Mouse (Mus musculus): ENCODE data around the gene Fam207a.

The Fam207a gene

DNA sequence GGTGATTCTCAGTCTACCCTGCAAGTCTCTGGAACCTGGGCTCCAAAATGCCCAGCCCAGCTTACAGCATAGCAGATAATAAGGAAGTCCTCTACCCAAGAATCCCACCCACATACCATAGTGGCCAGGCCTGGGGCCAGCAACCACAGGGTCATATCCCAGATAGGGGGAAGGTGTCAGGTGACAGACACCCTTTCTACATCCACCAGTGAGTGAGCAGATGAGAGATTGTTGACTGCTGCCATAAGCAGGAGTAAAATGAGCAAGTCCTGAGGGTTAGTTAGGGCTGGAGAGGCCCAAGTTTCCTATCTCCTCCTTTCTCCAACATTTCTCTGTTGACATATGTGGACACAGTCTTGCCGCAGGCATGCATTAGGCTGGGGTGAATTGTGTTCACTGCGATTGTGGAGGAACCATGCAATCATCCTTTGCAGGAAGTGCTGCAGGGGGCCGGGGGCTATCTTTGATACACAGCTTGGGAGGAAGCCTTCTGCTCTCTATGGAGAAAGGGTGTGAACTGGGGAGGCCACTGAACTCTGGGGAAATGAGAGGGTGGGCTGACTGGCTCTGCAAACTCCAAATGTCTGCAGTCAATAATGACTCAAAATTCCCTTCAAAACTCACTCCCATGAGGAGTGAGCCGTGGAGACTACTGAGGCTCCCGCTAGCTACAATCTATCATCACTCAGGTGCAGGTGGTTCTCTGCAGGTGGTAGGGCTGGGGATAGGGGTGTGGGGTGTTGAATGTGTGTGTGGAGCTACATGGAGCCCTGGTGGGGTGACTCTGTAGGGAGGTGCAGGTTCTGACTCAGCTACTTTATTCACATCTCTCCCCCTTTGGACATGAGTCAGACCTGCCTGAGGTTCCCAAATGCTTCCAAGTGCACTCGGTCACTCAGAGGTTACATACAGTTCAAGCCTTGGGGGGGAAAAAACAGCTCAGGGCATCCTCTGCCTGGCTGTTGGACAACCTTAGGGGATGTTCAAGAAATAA lies 15.7 kb upstream of the Fam207a start:
- DNase-seq (ENCODE audit: low read depth): peak; percentile 46

DNA sequence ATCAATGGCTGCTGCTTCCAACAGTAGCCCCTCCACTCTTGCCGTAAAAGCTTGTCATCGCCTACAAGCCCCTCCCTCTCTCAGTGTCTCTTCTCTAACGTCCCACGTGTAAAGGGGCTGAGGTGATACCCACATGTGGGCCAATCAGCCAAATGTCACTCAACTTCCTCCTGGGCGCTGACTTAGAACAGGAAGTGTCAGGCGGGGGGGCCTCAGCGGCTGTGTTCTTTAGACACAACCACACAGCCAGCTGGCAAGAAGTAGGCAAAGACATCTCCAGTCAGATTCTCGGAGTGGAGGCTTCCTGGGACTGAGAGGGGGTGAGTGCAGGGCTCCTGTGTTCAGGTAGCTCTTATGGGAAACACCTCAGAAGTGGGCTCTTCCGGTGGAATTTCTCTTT lies 14.6 kb upstream of the Fam207a start, which contains the start of gene Itgb2:
Gene Itgb2 (plus strand): TSS at position 113 of the 400 bp plus-strand sequence.
- no peak for DNase-seq (ENCODE audit: low read depth)

GRCm38 (mm10) chr10:77528634-77529033 lies 13.0 kb upstream of the Fam207a start:
- DNase-seq (ENCODE audit: low read depth): no peak

DNA sequence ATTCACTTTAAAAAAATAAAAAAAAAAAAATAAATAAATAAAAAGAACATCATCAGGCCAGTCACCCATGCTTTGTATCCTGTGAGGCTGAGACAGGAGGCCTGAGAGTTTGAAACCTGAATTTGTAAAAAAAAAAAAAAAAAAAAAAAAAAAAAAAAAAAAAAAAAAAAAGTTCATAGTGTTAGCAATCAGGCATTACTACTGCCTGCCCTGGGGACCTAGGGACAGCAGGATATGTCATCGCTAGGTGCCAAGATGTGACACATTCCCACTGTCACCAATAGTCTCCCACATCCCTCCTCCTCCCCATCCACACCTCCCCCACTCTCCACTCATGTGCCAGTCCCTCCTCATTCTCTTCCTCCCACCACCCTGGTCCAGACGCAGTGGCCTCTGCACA lies 10.9 kb upstream of the Fam207a start:
- DNase-seq (ENCODE audit: low read depth): no peak

GRCm38 (mm10) chr10:77523321-77523720 lies 7.7 kb upstream of the Fam207a start:
- DNase-seq (ENCODE audit: low read depth): no peak

DNA sequence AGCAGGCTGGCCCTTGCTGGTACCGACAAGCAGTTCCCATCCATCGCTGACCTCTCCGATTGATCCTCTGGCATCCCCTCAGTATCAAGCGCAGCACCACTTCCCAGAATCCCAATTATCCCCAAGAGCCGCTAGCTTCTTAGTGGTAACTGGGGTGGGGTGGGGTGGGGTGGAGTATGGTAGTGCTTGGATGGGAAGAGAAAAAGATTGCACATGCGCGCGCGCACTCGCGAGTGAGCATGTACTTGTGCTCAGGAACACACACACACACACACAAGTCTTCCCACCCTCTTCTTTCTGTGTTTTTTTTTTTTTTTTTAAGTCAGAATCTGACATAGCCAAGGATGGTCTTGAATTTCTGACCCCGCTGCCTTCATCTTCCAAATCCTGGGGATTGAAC lies 7.2 kb upstream of the Fam207a start:
- no peak for DNase-seq (ENCODE audit: low read depth)

GRCm38 (mm10) chr10:77522021-77522731 lies 6.6 kb upstream of the Fam207a start:
- DNase-seq (ENCODE audit: low read depth): no peak

GRCm38 (mm10) chr10:77520497-77520896 lies 4.9 kb upstream of the Fam207a start:
- DNase-seq (ENCODE audit: low read depth): no peak

GRCm38 (mm10) chr10:77519191-77519590 lies 3.6 kb upstream of the Fam207a start:
- no peak for DNase-seq (ENCODE audit: low read depth)

DNA sequence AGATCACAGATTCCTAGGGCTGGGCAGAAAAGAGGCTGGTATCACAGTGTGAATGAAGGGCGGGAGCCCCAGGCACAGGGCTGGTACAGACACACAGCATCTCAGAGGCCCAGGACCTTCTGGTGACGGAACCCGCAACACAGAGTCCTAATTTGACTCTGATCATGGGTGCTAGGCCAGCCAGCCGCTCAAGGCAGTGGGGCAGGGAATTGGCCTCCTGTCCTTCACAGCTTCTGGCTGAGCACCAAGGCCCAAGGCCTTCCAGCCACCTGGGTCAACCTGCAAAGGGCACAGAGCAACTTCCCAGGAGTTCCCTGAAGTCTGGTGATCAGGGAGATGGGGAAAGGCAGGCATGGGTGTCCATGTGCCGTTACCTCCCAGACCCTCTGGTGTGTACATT lies 2.2 kb upstream of the Fam207a start:
- no peak for DNase-seq (ENCODE audit: low read depth)

DNA sequence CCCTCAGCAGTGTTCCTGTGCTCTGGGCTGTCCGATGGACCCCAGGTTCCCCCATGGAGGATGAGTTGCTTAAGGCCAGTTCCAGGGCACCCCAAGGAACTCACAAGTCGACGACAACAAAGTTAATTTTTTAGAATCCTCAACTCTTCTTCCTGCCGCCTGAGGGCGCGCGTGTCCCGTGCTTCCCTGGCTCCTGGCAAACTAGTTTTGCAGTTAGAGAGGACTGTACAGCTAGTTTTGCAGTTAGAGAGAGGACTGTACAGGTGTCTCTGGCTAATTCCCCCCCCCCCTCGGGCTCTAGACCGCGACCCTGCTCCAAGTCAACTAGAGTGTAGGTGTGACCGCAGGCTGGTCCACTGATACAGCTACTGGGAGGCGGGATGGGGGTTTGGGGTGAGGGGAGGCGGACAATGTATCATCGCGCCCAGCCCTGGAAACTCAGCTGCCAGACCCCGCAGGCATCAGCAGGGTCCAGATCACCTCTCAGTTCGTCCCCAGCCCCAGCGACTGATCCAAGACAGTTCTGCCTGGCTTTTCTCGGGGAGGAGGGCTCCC lies 1.6 kb upstream of the Fam207a start:
- DNase-seq (ENCODE audit: low read depth): peak; percentile 30

DNA sequence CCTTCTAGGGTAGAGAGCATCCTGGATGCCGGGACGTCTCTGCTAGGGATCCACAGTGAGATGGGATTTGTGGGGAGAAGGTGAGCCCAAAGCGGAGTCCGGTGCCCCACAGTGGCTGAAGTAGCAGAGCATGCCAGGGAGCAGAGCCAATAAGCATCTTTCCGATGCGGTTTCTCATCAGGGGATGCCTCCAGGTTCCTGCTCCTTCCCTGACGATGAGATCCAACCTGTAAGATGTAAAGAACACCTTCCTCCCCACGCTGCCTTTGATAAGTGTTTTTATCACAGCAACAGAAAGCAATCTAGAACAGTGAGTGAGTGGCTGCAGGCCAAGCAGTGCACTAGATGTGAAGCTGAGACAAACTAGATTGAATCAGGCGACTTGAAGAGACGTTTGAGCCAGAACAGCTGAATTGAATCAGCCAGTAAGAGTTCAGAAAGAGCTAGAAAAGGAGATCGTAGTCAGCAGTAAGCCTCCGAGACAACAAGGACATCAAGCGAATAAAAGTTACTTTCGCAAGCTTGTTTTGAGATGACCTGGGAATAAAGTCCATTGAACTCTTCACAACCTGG lies 880 bp upstream of the Fam207a start:
- no peak for DNase-seq (ENCODE audit: low read depth)

- DNase-seq (ENCODE audit: low read depth): no peak
Measured at GRCm38 (mm10) chr10:77510225-77510982, 5.2 kb downstream of the Fam207a start.

- DNase-seq (ENCODE audit: low read depth): peak; percentile 59
Measured at GRCm38 (mm10) chr10:77509403-77510187, 6.0 kb downstream of the Fam207a start.

DNA sequence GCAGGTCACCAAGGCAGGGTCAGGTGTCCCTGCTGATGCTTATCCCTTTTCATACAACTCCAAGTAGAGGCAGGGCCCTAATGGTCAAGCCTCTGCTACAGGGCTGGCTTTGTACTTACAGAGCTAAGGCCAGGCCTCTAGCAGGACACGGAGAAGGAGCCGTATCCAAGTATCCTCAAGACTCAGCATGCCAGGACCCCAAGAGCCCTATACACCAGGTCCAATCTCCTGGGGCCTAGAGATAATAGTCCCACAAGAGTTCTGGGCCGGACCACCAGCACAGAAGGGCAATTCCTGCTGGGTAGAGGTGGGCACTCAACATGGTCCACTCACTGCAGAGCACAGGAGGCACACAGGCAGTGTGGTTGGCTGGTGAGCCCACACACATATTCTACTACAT lies 6.8 kb downstream of the Fam207a start:
- no peak for DNase-seq (ENCODE audit: low read depth)

DNA sequence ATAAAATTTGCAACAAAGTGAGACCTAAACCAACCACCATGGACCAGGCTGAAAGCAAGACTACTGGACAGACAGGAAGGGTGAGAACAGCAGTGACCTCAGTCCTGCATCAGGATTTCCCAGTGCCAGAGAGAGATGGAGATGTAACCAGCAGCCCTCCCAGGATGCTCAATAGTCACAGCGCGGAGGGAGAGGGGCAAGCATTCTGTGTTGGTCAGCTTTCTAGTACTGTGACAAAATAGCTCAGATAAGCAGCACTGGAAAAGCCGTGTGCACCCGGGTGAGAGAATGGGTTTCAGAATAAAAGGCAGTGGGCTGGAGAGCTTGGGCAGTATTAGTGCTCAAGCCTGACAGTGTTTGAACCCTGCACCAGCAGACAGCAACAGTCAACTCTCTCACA lies 7.8 kb downstream of the Fam207a start:
- no peak for DNase-seq (ENCODE audit: low read depth)

- DNase-seq (ENCODE audit: low read depth): no peak
Measured at GRCm38 (mm10) chr10:77506961-77507577, 8.5 kb downstream of the Fam207a start.

DNA sequence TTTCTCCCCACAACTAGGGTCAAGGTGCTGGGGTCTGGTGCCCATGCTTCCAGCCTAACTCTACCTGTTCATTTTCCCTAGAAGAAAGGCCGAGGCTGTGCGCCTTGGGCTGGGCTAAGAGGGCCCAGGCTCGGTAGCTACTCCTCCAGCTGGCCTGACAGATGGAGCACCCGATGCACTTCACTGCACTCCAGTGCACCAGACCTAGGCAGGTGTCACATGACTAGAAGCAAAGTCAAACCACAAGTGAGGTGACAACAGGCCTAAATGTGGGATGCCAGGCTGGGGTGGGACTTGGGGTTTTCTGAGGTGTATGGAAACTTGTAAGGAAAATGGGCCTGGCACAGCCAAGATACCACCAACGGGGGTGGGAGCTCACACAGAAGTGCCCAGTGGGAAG lies 9.1 kb downstream of the Fam207a start:
- DNase-seq (ENCODE audit: low read depth): no peak

DNA sequence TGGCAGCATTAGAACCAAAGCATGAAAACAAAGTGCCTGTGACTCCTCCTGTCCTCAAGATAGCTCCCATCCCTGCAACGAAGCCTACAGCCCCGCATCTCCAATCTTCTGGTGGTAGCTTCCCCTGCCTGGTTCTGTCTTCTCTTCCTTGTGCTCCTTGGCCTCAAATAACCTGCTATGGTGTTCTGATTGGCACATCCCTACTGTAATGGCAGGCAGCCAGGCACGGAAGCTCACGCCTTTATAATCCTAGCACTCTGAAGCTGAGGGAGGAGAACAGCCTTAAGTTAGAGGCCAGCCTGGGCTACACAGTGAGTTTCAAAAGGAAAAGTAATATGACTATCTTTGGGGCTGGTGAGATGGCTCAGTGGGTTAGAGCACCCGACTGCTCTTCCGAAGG lies 11.4 kb downstream of the Fam207a start:
- no peak for DNase-seq (ENCODE audit: low read depth)

All from fibroblast of lung, adult 2 months (primary cell).